Mouse (Mus musculus) kidney, adult 2 months (tissue): ENCODE results near the gene Med15. TPM values are rescaled to one million over a fixed set of nuclear protein-coding genes. Genes with fewer than 3 reads are reported as not detected.

ENCODE experiments used
- DNase-seq: peaks from one replicate; pipeline ENCODE4 v3.0.0; 2021
- H3K27ac ChIP-seq: fragments of 200-500 bp; 2 replicates; pipeline ENCODE4 v1.5.1; 2012; ENCODE audit warnings: low read depth, low read length, control low read depth, inconsistent platforms; ENCODE audit not compliant: insufficient read depth
- H3K27me3 ChIP-seq: fragments of 200-500 bp; replicated peaks from 2 replicates; pipeline ENCODE4 v1.6.1; 2012; ENCODE audit warnings: mild to moderate bottlenecking, moderate library complexity, low read length, inconsistent platforms; ENCODE audit not compliant: control insufficient read depth, insufficient read depth
- H3K36me3 ChIP-seq: fragments of 200-500 bp; 2 replicates; pipeline ENCODE4 v1.6.1; 2012; ENCODE audit warnings: mild to moderate bottlenecking, moderate library complexity, low read length, inconsistent platforms; ENCODE audit not compliant: control insufficient read depth, insufficient read depth
- H3K4me1 ChIP-seq: fragments of 200-500 bp; 2 replicates; pipeline ENCODE4 v1.6.1; 2011; ENCODE audit warnings: low read length; ENCODE audit not compliant: control insufficient read depth, insufficient read depth
- H3K4me3 ChIP-seq: fragments of 200-500 bp; 2 replicates; pipeline ENCODE4 v1.5.1; 2011; ENCODE audit warnings: mild to moderate bottlenecking, low read depth, low read length, control low read depth; ENCODE audit not compliant: insufficient read depth
- CTCF ChIP-seq: fragments of 200-500 bp; conservative IDR thresholded peaks from 2 replicates; pipeline ENCODE4 v1.5.1; 2011; ENCODE audit warnings: low read depth, mild to moderate bottlenecking, control low read depth, low read length, moderate library complexity, mixed read lengths; ENCODE audit not compliant: insufficient read depth, insufficient read length
- POLR2A ChIP-seq: fragments of 200-500 bp; IDR thresholded peaks from one replicate; pipeline ENCODE4 v1.6.1; 2011; ENCODE audit warnings: low read depth, low read length, control low read depth
- WGBS: fragments of 180-500 bp; shearing (Covaris S2); methylation state at CpG from one replicate; pipeline ENCODE4 v1.1.7; 2018; 5-methylcytosine and 5-hydroxymethylcytosine counted together
- polyA plus RNA-seq: library from polyadenylated mRNA; depleted of rRNA; stranded (reverse); fragments of >200 nt; gene quantifications from 2 replicates; pipeline ENCODE4 v1.2.3, GENCODE M21; 2012

The Med15 gene
- polyA plus RNA-seq, 1 experiment = 48.6 TPM

DNA sequence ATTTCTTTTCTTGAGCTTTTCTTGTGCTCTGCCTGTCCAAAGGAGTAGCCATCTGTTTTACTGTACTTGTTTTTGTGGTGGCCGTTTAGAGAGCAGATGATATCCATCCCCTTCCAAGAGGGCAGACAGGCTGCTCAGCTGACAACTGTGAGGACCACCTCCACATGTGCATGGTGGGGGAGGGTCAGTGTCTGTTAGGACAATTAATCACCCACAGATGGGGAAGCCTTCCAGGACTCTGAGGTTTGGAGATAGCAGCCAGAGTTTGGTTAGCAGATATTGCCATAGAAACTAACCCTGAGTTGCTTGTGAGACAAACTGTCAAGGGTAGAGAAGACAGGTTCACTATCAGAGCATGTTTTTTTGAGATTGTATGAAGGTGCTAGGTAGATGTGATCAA, 28.4 kb upstream of the Med15 start:
- no peak for TF ChIP-seq POLR2A
- no peak for TF ChIP-seq CTCF
- Histone ChIP-seq H3K4me3 (no peak overlapping the region), H3K27ac (no peak overlapping the region), H3K36me3 (no peaks in the 10 kb centered on the region), H3K27me3 (no peaks in the 10 kb centered on the region), H3K4me1 (peaks cover 8% of the 10 kb centered on the region; the same call in 1 of the 2 replicates)
- DNase-seq = no peak
- WGBS = 39% methylated on average over 1 of the region's 1 CpGs

DNA sequence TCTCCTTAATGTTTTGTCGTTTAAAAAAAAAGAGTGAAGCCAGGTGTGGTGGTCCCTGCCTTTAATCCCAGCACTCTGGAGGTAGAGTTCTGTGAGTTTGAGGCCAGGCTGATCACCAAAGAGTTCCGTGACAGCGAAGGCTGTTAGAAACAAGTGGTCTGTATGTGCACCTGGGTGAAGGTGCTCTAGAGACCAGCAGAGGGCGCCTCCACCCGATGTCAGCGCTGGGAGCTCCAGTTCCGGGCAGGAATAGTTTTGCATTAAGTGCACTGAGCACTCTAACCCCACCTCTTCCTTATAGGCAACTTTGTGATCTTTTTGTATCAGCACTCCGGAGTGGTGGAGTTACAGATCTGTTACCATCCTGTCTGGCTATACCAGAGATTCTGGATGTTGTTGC, 28.0 kb upstream of the Med15 start:
- Histone ChIP-seq H3K4me3 (no peak overlapping the region), H3K4me1 (peaks cover 8% of the 10 kb centered on the region; the same call in 1 of the 2 replicates), H3K27me3 (no peaks in the 10 kb centered on the region), H3K27ac (no peak overlapping the region), H3K36me3 (no peaks in the 10 kb centered on the region)
- WGBS = 45% methylated on average over 8 of the region's 8 CpGs
- TF ChIP-seq CTCF (peak; percentile 62), POLR2A (no peak)
- DNase-seq = peak; percentile 60

DNA sequence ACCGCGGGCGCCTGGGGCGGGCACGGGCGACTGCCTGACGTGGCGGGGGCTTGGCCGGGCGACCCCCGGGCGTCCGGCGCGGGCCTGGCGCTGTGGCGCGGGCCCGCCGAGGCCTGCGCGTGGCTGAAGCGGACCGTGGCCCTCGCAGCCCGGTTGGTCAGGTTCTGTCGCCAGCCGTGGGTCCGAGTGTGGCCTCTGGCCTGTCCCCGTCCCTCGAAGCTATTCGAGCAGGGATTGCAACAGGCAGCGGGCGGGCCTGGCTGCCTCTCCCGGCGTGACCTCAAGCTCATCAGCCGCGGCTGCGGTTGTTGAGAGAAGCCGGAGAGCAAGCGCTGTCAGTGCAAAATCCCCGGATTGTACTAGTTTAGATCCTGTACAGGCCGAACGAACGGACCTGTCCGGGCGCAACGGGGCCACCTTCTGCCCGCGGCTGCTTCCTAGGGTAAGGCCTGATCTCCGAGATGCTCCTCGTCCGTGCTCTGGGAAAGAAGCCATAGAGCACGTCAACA, 27.2 kb upstream of the Med15 start:
- Histone ChIP-seq H3K36me3 (no peaks in the 10 kb centered on the region), H3K4me3 (peak overlapping the region; percentile 47), H3K4me1 (peaks cover 8% of the 10 kb centered on the region; the same call in 1 of the 2 replicates), H3K27ac (0 out of 2 replicates have a peak overlapping the region, but pooled peaks have one; percentile 11), H3K27me3 (no peaks in the 10 kb centered on the region)
- peak; percentile 60 for DNase-seq
- no peak for TF ChIP-seq POLR2A
- no peak for TF ChIP-seq CTCF
- 2% methylated on average over 54 of the region's 54 CpGs for WGBS

DNA sequence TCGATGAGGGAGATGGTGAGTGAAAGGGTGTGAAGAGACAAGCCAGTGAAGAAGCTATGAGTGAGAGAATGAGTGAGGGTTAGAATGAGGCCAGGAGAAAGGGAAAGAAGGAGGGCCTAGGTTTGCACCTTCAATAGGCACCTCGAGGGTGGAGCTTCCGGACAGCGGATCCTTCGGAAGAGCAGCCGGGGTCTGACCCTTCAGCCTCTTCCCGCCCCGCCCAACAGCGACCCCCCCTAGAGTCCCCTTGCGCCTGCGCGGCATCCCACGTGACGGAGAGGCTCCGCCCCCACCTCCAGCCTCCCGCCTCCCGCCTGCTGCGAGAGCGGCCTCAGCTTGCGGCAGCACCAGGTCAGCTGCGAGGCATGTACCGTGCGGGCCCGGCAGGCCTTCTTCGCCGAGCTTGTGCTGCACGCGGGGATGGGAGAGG, 26.7 kb upstream of the Med15 start, which contains the start of gene Klhl22:
TSS of gene Klhl22 (plus strand) at position 275 of the 430 bp plus-strand sequence.
- H3K36me3 ChIP-seq = no peaks in the 10 kb centered on the region
- peak within 1 kb of the TSS; percentile 47 for H3K4me3 ChIP-seq
- H3K4me1 ChIP-seq = peaks cover 8% of the 10 kb centered on the region; the same call in 1 of the 2 replicates
- TF ChIP-seq POLR2A (peak; percentile 43), CTCF (no peak)
- H3K27me3 ChIP-seq = no peaks in the 10 kb centered on the region
- 2% methylated on average over 28 of the region's 28 CpGs for WGBS
- peak within 1 kb of the TSS; percentile 81 for H3K27ac ChIP-seq
- peak; percentile 93 for DNase-seq

DNA sequence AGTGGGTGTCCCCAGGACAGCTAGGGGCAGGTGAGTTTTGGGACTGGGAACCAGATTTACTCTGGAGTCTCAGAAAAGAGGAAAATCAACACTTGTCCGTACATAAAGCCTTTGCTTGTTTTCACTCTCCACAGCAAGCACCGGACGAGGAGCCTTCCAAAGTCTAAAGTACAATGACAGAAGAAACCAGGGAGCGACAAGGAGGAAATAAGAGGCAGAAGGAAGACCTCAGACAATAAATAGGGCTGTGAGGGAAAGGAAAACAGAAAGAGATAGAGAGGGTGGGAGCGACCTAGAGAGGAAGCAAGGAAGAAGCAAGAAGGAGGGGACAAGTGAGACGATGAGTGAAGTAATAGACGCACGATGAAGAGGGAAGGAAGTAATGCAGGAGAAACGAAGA, 26.2 kb upstream of the Med15 start:
- Histone ChIP-seq H3K27me3 (no peaks in the 10 kb centered on the region), H3K4me1 (peaks cover 8% of the 10 kb centered on the region; the same call in 1 of the 2 replicates), H3K27ac (peak overlapping the region; percentile 81), H3K4me3 (peak overlapping the region; percentile 47), H3K36me3 (no peaks in the 10 kb centered on the region)
- 27% methylated on average over 9 of the region's 9 CpGs for WGBS
- TF ChIP-seq CTCF (no peak), POLR2A (no peak)
- peak; percentile 77 for DNase-seq

DNA sequence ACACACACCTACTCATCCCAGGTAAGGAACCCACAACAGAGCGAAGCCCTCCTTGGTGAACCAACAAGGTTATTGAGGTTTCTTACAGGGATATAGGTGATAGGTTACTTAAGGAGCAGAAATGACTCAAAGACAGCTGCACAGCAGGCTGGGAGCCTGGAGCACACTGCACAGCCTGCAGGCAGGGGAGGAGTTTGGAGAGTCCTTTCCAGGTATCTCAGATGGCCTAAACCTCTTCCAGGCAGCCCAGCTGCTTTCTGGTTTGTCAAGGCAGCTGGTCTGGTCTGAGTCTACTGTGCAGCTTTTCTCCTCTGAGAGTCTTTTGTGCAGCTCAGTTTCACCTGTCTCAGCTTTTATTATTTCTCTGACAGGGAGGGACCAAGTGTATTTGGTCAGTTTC, 25.1 kb upstream of the Med15 start:
- WGBS = 97% methylated on average over 1 of the region's 1 CpGs
- no peak for DNase-seq
- Histone ChIP-seq H3K36me3 (no peaks in the 10 kb centered on the region), H3K27me3 (no peaks in the 10 kb centered on the region), H3K4me3 (no peak overlapping the region), H3K27ac (no peak overlapping the region), H3K4me1 (peaks cover 8% of the 10 kb centered on the region; the same call in 1 of the 2 replicates)
- no peak for TF ChIP-seq POLR2A
- no peak for TF ChIP-seq CTCF

DNA sequence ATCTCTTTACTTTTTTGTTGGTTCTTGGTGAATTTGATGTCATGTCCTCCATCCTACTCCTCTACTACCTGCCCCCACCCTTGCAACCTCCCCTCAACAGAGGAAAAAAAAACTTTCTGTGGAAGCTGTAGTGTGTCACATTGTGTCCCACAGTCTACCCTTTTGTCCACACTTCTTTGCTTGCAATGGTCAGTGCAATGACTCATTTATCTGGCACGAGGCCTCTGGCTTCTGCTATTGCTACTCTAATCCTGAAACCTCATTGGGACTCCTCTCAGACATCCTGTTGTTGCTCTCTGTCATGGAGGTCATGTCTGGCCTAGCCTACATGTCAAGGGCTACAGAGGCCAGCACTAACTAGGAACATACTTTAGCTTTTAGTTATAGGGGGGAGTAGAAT, 21.0 kb upstream of the Med15 start:
- WGBS = 37% methylated on average over 1 of the region's 1 CpGs
- no peak for TF ChIP-seq POLR2A
- no peaks in the 10 kb centered on the region; the same call in 1 of the 2 replicates for H3K4me1 ChIP-seq
- DNase-seq = peak; percentile 38
- no peaks in the 10 kb centered on the region for H3K36me3 ChIP-seq
- H3K27ac ChIP-seq = no peak overlapping the region
- H3K4me3 ChIP-seq = no peak overlapping the region
- H3K27me3 ChIP-seq = no peaks in the 10 kb centered on the region

DNA sequence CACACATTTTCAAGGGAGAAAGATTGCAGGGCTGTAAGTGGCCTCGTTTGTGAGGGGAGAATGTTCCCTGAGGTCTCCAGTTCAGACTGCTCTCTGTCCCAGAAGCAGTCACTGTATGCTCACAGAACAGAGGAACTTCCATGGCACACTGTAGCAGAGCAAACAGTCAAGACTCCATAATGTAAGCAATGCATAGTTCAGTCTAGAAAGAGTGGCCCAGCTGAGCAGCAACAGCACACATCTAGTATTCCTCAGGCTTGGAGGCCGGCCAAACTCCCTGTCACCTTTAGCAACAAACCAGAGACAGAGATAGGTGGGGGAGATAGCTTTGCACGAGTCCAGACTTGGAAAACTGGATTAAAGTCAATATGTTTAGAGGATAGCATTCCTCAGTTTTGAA, 20.3 kb upstream of the Med15 start:
- DNase-seq = peak; percentile 20
- no peak for TF ChIP-seq POLR2A
- TF ChIP-seq CTCF = no peak

More for the DNA sequence above, 20.3 kb upstream of the Med15 start:
- Histone ChIP-seq H3K4me3 (no peak overlapping the region), H3K27ac (no peak overlapping the region), H3K27me3 (no peaks in the 10 kb centered on the region), H3K4me1 (no peaks in the 10 kb centered on the region; the same call in 1 of the 2 replicates), H3K36me3 (no peaks in the 10 kb centered on the region)
- 45% methylated on average over 3 of the region's 3 CpGs for WGBS
